Comparison of ENCODE assay signal across 8 mouse cellular contexts in the genomic region with DNA sequence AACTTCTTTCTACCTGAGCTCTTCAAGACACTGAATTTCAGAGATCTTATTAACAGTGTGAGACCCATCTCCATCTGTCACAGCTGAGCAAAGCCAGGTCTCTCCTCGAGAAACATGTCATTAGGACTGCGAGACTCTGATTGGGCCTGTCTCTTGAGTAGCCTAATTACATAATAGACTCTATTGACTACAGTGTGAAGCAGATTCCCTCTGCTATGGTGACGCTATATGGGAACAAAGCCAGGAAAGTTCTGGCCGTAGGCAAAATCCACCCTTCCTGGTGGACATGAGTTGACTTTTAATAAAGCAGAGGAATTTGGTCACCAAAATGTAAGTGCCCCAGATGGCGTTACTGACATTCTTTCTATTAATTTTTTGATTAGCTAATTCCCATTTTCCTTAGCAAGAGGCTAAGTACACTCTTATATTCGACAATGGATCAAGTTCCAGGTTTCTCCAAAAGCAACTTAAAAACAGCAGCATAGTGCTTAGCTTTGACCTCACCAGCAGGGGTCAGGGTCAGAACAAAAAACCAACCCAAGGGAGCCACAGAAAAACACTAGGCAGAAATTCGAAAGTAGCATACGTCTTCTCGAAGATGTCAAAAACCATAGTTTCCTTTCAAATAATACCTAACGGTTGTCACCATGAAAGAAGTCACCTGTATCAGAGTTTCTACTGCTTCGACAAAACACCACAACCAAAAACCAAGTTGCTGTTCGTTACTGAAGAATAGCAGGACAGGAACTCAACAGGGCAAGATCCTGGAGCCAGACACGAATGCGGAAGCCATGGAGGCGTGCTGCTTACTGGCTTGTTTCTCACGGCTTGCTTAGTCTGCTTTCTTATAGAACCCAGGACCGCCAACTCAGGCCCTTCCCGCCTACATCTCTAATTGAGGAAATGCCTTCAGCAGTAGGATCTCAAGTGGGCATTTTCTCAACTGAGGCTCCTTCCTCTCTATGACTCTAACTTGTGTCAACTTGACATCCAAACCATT.
DNase-seq lines count a peak whose midpoint lies in the region; ATAC-seq and TF ChIP-seq lines count a peak whose summit lies in the region.

No protein-coding gene starts in this region.

- peak; percentile 59 for DNase-seq in brain, adult 2 months (ENCODE audit: low read depth, low spot score)
- DNase-seq in right cerebral cortex, postnatal 25 days, result no peak
- no peak for DNase-seq in left cerebral cortex, adult 8-10 months (ENCODE audit: low spot score in 2 of 2)
- no peak for DNase-seq in gastrocnemius, adult 18-20 months (ENCODE audit: low spot score)

- H3K27ac ChIP-seq in intestine, postnatal 0 days (ENCODE audit: low read depth, low read length), result no peak overlapping the region
- H3K27ac ChIP-seq in intestine, embryonic 16.5 days (ENCODE audit: low read length), result no peak overlapping the region
- no peak overlapping the region for H3K27ac ChIP-seq in hindbrain, embryonic 13.5 days

- H3K36me3 ChIP-seq in intestine, postnatal 0 days (ENCODE audit: control insufficient read depth, insufficient read depth), result no peaks in the 10 kb centered on the region
- no peaks in the 10 kb centered on the region for H3K36me3 ChIP-seq in intestine, embryonic 16.5 days (ENCODE audit: control insufficient read depth, insufficient read depth, low read length)
- H3K36me3 ChIP-seq in E14TG2a.4 (ENCODE audit: insufficient read depth, low read length), result no peaks in the 10 kb centered on the region
- H3K36me3 ChIP-seq in hindbrain, embryonic 13.5 days, result no peaks in the 10 kb centered on the region

- no peak overlapping the region for H3K4me2 ChIP-seq in intestine, postnatal 0 days (replicated peaks; ENCODE audit: low read depth)
- H3K4me2 ChIP-seq in intestine, embryonic 16.5 days (ENCODE audit: low read depth, low read length), result no peak overlapping the region
- H3K4me2 ChIP-seq in hindbrain, embryonic 13.5 days, result no peak overlapping the region

- no peaks in the 10 kb centered on the region for H3K9me3 ChIP-seq in intestine, postnatal 0 days (ENCODE audit: control insufficient read depth)
- H3K9me3 ChIP-seq in intestine, embryonic 16.5 days (ENCODE audit: control insufficient read depth, low read length), result no peaks in the 10 kb centered on the region
- no peaks in the 10 kb centered on the region for H3K9me3 ChIP-seq in E14TG2a.4 (ENCODE audit: low read length)
- no peaks in the 10 kb centered on the region for H3K9me3 ChIP-seq in hindbrain, embryonic 13.5 days

- no peaks in the 10 kb centered on the region for H3K27me3 ChIP-seq in intestine, postnatal 0 days (replicated peaks; ENCODE audit: control insufficient read depth, insufficient read depth, low read length)
- H3K27me3 ChIP-seq in intestine, embryonic 16.5 days (replicated peaks; ENCODE audit: control insufficient read depth, insufficient read depth, low read length), result no peaks in the 10 kb centered on the region
- no peaks in the 10 kb centered on the region for H3K27me3 ChIP-seq in E14TG2a.4 (ENCODE audit: insufficient read depth, low read length)
- no peaks in the 10 kb centered on the region for H3K27me3 ChIP-seq in hindbrain, embryonic 13.5 days

- H3K4me1 ChIP-seq in intestine, postnatal 0 days (replicated peaks; ENCODE audit: control insufficient read depth, insufficient read depth, low read length), result no peaks in the 10 kb centered on the region
- H3K4me1 ChIP-seq in intestine, embryonic 16.5 days (ENCODE audit: control insufficient read depth, insufficient read depth, low read length), result no peaks in the 10 kb centered on the region
- H3K4me1 ChIP-seq in E14TG2a.4 (replicated peaks; ENCODE audit: low read depth, low read length), result peaks cover 57% of the 10 kb centered on the region
- H3K4me1 ChIP-seq in hindbrain, embryonic 13.5 days (replicated peaks), result peaks cover 9% of the 10 kb centered on the region

- H3K9ac ChIP-seq in intestine, postnatal 0 days (ENCODE audit: low read depth, low read length), result no peak overlapping the region
- no peak overlapping the region for H3K9ac ChIP-seq in intestine, embryonic 16.5 days (ENCODE audit: low read depth, low read length)
- H3K9ac ChIP-seq in hindbrain, embryonic 13.5 days, result no peak overlapping the region

- H3K4me3 ChIP-seq in intestine, postnatal 0 days (ENCODE audit: low read depth, low read length), result no peak overlapping the region
- H3K4me3 ChIP-seq in intestine, embryonic 16.5 days (ENCODE audit: low read length), result no peak overlapping the region
- H3K4me3 ChIP-seq in E14TG2a.4 (replicated peaks; ENCODE audit: low read length), result peak overlapping the region; percentile 49
- H3K4me3 ChIP-seq in hindbrain, embryonic 13.5 days, result no peak overlapping the region

- no peak for ATAC-seq in intestine, postnatal 0 days
- no peak for ATAC-seq in intestine, embryonic 16.5 days
- ATAC-seq in hindbrain, embryonic 13.5 days (ENCODE audit: low FRiP score), result peak; percentile 81

- TF ChIP-seq CTCF in intestine, postnatal 0 days (IDR thresholded peaks at IDR 0.05; ENCODE audit: low read depth), result peak; percentile 47
- peak; percentile 37 for TF ChIP-seq CTCF in E14TG2a.4 (conservative IDR thresholded peaks at IDR 0.05; ENCODE audit: low read length)

- 76% methylated on average over 18 of the region's 18 CpGs for WGBS in intestine, postnatal 0 days
- 76% methylated on average over 18 of the region's 18 CpGs for whole genome bisulfite sequencing in intestine, embryonic 16.5 days
- 70% methylated on average over 18 of the region's 18 CpGs for WGBS in hindbrain, embryonic 13.5 days
